Mouse (Mus musculus) ovary, postnatal 36 days (tissue): ENCODE data around the gene Src.
A peak's percentile ranks its signal among the peaks of the same experiment; 100 is the strongest.
"Not testable (repeated sequence)": the region's sequence is repeated elsewhere in the genome, so short reads cannot be mapped to it uniquely, and the experiment has no call there.

ENCODE experiments used
- DNase-seq: peaks from one replicate; pipeline ENCODE4 v3.0.0; 2022; ENCODE audit warnings: low spot score, mixed read lengths

The Src gene

DNA sequence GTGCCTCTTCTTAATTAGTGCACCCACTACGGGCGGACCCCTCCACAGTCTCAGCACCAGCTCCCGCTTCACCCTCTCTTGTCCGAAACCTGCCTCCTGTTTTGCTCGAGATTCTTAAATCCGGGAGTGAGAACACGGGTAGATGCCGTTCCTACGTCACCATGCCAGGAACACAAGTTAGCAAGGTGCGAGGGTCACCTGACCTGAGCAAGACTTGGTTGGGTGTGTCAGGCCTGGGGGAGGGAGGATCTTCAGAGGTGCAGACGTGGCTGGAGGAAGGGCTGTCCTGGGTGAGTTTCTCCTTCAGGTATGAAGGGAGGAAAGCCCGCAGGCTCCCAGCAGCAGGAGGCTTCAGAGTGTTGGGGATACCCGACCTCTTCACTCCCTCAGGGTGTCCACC lies at the start of gene Src:
Src (plus strand) TSS at position 239 of the 400 bp plus-strand sequence.
- no peak for DNase-seq

DNA sequence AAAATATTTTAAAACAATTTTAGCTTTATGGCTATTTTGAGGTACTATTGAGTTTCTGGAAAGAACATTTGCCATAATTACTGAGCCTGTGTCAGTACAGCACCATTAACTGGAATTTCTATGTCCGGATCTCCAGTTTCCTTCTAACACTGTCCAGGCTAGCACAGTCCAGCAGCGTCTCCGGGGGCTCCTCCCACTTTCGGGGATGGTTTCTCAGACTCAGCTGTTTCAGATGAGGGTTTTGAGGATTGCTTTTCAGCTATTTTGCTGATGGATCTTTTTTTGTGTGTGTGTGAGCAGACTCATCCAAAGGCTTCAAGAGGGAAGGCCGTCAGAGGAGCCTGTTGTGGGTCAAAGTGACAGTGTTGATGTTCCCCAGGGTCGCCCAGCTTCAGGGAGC lies 46.5 kb upstream of the Src start:
- DNase-seq = no peak

DNA sequence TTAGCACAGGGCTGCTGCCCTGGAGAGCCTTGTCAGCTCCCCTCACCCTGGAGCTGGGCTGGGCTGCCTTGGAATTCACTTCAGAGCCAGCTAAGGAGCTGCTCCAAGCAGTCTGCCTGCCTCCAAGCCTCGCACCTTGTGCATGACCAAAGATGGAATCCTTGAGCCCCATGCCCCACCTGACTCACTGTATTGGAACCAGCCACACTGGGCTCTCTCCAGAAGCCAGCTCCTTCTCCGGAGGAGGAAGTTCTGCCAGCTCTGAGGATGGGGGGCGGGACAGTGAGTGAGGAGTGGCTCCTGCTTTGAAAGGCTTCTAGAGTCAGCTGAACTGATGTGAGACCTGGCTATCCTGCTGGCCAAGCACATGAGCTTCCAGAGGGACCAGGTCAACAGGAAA lies 44.6 kb upstream of the Src start:
- DNase-seq = peak; percentile 24

DNA sequence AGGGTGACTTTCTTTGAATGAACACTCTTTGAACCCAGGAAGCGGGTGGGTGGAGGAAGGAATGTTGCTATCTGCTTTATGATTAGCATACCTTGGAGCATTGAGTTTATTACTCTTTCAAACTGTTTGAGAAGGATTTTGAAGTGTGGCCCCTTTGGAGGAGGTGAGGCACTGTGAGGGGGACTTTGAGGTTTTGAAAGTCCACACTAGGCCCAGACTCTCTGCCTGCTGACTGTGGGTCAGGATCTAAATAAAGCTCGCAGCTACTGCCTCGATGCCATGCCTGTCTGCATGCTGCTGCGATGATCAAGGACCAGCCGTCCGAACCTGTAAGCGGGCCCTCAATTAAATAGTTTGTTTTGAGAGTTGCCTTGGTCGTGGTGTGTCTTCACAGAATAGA lies 43.2 kb upstream of the Src start:
- DNase-seq = no peak

DNA sequence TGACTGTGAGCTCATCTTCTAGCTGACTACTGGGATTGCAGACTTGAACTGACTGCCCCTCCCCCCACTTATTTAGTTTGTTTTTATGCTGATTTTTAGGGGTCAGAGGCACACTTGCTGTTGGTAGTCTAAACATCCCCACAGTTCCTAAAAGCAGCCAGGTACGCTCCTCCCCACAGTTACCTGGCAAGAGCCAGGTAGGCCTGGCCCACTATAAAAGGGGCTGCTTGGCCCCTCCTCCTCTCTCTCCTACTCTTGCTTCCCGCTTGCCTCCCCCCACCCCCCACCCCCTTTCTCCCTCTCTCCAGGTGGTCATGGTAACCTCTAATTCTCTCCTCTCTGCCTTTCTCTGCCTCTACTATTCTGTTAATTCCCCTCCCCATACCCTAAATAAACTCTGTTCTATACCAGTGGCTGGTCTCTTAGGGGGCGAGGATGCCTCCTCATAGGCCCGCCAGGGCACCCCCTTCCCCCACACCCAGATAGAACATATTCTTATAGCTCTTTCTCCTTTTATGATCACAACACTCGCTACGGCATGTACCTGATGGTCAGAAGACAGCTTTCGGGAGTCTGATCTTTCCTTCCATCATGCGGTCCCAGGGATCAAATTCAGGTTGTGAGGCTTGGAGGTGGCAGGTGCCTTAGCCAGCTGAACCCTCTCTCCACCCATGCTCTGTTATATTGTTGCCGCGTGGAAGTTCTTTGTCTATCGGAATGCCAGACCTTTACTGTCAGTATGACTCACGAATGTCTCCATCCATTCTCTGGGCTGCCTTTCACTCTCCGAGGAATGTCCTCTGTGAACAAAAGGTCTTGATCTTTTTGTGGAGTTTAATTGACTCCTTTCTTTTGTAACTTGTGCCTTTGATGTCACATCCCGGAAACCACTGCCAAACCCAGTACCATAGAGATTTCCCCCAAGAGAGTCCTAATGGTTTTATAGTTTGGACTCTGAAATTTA lies 42.2 kb upstream of the Src start:
- no peak for DNase-seq

DNA sequence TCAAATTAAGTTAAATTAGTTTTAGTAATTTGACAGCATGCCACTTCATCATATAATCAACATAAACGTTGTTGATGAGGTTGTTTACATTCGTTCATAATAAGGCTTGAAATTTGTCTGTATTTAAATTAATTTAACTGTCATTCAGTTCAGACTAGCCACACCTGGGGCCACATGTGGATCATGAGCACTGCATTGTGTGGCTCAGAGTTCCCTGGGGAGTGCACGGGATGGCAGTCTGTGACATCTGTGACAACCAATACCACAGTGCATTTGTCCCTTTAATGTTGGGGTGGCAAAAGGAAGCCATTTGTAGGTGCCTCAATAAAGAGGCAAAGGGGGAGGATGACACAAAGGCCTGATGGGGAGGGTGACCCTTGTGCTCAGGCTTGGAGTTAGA lies 41.2 kb upstream of the Src start:
- no peak for DNase-seq

DNA sequence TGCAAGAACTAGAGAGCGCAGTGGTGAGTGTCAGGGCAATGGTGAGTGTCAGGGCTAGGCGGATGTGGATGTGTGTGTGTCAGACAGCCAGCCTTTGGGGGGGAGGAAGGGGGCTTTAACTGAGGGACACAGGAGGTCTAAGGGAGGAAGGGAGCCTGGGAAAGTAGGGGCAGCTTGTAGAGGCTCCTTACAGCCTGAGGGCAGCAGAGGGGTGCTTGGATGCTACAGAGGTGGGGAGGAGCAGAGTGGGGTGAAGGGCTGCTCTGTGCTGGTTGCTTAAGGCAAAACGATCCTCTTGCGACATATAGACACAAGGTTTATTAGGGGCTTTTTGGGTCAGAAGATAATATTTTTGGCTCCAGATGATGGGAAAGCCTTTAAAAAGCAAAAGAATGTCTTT lies 33.4 kb upstream of the Src start:
- no peak for DNase-seq

DNA sequence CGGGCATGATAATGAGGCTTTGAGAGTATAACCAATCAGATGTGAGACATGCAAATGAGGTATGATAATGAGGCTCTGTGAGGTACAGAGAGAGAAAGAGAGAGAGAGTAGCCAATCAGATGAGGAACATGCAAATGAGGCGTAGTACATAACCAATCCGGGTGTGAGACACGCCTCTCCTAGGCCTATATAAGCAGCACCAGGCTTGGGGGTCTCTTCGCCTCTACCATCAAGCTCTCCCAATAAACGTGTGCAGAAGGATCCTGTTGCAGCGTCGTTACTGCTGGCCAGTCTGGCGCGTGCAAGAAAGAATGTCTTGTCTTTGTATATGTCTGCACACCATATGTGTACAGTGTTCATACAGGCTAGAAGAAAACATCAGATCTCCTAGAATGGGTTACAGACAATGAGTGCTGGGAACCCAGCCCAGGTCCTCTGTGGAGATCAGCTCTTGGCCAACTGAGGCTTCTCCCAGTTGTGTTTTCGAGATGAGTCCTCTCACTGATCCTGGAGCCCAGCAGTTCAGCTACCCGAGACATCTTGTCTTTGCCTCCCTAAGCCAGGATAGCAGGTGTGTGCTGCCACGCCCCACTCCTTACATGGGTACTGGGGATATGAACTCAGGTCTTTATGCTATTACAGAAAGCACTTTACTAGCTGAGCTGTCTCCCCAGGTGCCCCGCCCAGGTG lies 29.2 kb upstream of the Src start:
- not testable (repeated sequence) for DNase-seq

DNA sequence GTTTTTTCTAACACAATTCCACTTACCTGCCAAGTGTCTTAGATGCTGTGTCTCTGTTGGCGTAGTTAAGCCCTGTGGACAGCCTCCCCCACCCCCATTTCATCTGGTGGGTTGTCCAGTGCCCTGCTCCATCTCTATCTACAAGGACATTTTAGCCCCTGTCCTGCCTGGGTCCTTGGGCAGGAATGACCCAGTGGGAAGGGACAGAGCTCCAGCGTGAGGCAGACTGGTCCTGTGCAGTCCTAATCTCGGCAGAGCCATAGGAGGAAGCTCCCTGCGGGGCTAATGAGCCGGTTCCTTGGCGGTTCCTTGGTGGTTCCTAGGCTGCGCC lies 28.7 kb upstream of the Src start:
- DNase-seq = no peak

DNA sequence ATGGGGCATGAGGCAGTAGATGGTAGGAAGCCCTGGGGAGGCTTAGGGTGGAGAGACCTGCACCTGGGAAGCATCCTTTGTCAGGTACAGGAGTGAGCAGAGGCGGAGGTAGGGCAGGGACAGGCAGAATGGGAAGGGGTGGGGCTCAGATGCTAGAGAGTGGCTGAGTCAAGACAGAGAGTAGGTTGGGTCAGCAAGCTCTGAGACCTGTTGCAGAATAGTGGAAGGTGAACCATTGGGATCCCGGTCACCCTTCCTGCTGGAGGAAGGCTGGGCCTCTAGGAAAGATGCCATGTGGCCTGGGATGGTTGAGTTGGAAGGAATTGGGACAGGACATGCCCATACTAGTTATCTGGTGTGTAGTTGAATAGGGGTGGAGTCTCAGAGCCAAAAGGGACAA lies 25.9 kb upstream of the Src start:
- no peak for DNase-seq

DNA sequence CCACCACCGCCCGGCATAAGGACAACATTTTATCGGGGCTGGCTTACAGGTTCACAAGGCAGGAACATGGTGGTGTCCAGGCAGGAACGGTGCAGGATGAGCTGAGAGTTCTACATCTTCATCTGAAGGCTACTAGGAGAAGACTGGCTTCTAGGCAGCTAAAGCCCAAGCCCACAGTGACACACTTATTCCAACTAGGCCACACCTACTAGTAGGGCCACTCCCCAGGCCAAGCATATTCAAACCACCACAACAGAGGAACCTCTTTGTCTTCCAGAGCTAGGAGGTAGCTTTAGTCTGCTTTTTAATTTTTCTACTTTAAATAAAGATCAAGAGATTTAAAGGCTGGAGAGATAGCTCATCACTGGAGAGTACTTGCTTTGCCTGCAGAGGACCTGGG lies 24.7 kb upstream of the Src start:
- no peak for DNase-seq

DNA sequence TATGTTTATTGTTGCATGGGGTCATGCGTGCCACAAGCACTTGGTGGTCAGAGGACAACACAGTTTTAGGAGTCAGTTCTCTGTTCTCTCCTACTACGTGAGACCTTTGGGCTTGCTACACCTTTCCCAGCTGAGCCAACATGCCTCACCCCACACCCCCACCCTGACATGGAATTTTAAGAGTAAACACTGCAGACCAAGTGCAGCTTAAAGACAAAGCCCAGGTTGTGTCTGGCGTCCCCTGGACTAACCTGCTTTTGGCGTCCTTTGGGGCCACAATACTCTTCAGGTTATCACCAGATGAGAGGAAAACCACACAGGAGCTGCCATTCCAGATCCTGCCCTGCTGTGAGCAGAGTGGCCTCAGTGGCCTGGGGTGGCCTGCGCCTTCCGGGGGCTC lies 23.4 kb upstream of the Src start:
- no peak for DNase-seq

DNA sequence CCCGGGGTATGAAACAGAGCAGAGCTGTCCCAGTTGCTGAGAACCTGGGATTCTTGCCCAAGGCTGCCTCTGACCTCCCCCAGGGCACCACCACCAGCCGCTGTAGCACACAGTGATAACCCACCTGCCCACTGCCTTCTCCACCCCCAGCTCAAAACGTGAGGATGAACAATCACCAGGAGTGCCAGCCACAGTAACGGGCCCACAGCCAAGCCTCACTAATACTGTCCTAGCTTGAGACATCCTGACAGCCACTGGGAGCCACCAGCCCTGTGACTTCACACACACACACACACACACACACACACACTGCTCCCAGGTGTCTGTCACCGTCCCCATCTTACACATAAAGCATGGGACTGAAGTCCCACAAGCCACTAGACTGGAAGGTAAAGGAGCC lies 22.9 kb upstream of the Src start:
- no peak for DNase-seq

DNA sequence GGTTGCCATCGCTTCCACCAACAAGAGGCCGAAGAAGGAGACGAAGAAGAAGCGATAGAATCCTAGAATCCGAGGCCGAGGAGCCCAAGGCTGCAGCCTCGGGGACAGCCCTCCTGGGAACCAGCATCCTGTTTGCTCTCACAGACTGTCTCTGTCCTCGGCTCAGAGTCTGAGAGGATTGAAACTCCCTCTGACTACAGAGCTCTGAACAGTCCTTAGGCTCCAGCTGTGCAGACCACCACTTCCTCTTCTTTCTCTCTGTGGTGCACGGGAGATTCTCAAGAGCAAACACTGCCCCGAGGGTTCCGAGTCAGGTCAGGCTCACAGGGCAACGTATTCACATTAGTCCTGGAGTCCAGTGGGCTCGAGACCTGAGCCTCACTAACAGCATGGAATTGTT lies 22.3 kb upstream of the Src start:
- no peak for DNase-seq

DNA sequence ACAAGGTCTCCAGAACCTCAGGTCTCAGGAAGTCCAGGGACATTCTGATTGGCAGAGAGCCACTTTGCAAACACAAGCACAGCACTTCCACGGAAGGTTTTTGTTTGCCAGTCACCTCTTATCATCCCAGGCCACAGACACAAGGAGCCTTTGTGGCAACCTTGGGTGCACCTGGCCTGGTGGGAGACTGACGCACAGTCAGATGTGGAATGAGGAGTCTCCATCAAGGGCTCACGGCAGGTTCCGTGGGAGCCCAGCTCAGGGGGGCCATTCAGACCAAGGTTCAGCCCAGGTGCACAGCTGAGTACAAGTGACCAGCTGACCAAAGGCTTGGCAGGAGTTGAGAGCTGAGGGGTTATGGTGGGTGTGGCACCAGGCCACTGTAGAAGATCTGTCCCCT lies 20.9 kb upstream of the Src start:
- no peak for DNase-seq

DNA sequence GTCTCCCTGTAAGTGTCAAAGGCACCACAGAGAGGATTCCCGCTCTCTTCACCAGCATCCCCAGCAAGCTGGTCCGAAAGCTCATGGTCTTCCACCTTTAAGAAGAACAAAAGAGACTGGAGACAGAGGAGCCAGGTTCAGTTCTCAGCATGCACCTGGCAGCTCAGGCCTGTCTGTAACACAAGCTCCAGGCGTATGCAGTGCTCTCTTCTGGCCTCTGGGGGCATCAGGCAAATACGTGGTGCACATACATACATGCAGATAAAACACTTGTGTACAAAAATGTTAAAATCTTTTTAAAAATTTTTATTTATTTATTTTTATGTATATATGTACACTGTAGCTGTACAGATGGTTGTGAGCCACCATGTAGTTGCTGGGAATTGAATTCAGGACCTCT lies 19.7 kb upstream of the Src start:
- DNase-seq = no peak

DNA sequence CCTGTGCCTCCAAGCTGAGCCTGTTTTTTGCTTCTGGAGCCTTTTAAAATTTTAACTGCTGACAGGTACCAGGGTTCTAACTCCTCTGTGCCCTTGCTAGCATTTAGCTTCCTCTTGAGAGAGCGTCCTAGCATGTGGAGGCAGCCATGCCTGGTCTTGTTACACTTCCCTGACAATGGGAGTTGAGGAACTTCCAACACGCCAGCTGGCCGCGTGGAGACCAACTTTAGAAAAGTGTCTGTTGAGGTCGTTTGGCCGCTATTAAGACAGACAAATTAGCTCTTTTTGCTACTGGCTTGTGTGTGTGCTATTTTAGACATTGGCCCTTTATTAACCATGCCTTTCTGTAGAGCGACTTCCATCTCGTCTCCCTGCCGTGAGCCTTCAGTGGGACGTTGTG lies 18.4 kb upstream of the Src start:
- no peak for DNase-seq

DNA sequence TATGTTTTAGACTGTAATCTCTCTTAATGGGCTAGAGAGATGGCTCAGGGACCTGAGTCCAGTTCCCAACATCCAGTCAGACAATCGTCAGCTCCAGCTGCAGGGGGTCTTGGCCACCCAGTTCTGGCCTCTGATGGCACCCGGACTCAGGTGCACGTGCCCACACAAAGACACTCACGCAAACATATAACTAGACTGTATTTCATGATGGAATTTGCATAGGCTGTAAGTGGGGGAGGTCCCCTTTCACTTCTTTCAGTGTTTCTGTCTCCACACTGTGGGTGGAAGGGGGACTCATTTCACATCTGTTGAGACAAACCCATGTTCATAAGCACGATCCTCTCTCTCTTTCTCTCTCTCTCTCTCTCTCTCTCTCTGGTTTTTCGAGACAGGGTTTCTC lies 17.8 kb upstream of the Src start:
- DNase-seq = no peak

DNA sequence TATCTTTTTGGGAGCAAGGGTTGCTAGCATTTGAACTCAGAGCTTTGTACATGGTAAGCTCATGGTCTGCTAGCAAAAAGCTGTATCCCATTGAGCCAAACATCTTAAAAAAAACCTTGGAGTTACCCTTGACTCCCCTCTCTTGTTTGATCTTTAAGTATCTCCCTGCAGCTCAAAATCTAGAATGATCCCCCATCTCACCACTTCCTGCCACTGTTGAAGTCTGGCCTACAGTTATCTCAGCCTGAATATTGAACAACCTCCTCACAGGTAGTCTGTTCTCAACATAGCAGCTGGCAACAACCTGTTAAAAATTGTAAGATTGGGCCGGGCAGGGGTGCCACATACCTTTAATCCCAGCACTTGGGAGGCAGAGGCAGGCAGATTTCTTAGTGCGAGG lies 17.0 kb upstream of the Src start:
- no peak for DNase-seq

DNA sequence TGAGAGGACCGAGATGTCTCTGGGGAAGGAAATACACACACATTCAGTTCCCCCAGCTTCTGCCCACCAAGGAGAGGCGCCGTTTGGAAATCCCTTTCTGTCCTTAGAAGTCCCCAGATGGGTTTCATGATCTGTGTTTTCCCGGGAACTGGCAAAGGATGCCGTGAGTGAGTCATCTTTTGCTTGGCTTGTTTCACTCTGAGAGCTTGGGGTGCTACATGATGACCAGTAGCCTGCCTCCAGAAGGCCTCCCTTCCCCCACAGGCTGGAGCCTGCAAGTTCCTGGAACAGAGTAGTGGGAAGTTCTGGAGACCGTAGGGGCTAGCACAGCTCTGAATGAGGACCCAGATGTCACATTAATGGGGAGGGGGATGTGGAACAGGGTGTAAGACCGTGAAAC lies 10.6 kb upstream of the Src start:
- no peak for DNase-seq

DNA sequence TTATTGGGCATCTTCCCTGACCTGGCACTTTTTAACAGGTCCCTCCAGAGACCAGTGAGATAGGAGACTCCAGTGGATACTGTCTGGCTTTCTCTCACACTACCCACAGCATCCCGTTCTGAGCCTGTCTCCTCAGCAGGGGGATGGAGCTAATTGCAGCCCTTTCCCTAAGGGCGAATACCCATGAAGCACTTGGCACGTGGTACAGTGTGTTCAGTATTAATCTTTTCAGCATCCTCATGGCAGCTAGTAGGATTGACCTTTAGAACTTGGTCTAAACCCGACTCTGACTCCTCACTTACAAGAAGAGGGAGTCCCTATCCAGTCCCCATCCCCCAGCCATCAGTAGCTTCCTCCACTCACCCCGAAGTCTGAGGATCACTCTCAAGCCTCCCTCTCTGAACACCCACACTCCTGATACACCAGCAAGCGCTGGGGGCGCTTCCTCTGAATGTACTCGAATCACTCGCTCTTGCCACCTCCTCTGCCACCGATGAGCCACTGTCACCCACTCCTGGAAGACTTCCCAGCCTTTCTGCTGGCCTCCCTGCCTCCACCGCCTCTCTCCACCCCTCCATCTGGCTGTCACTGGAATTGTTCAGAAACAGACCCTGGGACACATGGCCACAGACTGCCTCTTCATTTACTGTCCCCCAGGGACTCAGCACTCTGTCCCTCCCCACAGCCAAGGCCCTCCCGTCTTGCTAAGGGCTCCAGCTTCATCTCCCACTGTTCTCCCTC lies 8.3 kb upstream of the Src start:
- DNase-seq = no peak

DNA sequence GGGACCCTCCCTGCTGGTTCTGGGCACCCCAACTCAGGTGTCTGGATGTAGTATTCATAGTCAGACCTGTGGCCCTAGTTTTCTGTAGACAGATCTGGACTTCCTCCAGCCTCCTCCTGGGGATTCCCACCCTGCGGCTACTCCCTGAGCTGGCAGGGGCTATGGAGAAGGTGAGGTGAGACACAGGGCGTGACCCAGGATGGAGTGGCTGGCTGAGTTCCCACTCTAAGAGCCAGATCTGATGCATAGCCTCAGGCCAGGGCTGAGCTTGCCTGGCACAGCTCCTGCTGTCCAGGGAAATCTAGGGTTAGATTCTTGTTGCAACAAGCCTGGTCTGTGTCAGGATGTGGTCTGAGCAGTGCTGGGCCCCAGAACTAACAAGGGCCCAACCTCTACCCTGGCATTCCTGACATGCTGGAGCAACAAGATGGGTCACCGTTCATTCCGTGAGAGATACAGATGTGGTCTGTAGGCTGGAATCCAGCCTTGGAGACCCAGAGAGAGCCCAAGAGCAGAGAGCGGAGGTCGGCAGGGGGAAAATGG lies 7.0 kb upstream of the Src start:
- no peak for DNase-seq

DNA sequence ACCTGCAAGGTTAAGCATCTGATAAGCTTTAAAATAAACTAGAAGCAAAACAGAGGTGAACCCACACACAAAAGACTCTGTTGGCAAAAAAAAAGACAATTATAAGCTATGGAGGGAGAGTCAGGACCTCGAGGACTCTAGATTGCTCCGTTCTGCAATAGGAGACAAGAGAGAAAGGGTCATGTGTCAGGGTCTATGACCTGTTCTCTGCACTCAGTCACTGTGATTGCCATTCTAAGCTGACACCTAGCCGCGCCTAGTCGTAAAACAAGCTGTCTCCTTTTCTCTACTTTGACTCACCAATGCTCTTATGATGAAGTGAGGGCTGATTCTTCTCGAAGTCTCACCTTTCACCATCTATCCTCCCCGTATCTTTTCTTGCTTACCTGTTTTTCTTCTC lies 5.7 kb upstream of the Src start:
- no peak for DNase-seq
